Mouse (Mus musculus): ENCODE results near the gene Abi1. TPM values are rescaled to one million over a fixed set of nuclear protein-coding genes. Genes with fewer than 3 reads are reported as not detected.
"Not testable (repeated sequence)": the region's sequence is repeated elsewhere in the genome, so short reads cannot be mapped to it uniquely, and the experiment has no call there.

Abi1 gene
- total RNA-seq, 2 experiments from 2014 or later = 15.2 to 16.0 TPM

DNA sequence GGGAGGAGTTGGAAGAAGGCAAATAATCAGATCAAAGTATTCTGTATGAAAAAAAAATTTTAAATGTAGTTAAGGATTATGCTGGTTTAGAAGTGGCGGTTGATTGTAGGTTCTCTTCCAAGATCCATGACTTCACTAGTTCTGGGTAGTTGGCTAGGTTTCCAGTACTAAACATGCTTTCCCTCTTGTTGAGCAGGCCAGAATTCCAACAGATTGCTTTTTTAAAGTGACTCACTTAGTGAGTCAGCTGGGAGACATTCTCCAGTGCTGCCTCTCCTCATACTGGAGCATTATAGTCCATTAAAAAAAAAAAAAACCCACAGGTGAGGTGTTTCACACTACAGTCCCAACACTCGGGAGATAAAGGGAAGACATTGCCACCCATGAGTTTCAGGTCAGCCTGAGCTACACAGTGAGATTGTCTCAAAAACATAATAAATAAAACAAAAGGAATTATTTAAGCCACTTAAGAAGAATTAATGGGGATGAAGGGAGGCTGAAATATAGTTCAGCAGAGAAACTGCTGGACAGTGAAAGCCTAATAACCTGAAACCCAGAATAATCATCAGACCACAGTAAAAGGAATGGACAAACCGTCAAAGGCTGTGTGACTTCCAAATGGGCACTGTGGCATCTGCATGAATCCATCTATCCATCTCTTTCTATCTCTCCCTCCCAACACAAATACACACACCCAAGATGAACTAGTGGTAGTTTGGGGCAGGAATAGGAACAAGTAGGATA, 5.2 kb downstream of the Abi1 start:
- no peak for DNase-seq

DNA sequence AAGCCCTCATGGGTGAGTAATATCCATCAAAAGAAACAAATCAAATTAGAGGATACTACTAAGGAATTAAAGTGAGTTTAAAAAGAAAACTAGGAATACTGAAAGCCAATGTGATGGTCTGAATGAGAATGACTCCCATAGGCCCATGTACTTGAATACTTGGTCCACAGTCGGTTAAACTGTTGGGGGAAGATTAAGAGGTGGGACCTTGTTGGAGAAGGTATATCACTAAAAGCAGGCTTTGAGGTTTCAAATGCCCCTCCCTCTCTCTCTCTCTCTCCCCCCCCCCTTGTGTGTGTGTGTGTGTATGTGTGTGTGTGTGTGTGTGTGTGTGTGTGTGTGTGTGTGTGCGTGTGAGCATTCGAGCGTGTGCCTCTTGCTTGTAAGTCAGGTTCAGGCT, 9.4 kb downstream of the Abi1 start:
- DNase-seq = no peak

DNA sequence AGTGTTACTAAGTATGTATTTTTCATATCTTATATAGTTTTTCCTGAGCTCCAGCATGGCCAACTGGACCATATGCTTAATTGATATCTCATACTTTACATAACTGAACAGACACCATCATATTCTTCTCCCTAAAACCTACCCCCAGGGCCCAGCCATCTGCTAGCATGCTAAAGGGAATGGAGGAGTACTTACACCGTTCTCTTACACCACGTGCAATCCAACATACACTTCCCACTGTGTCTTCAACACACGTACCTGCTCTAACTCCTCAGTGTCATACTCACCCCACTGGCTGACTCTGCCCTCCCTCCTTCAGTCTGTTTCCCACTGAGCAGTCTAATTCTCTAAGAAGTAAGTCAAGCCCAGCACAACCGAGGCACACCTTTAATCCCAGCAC, 11.2 kb downstream of the Abi1 start:
- DNase-seq = no peak

DNA sequence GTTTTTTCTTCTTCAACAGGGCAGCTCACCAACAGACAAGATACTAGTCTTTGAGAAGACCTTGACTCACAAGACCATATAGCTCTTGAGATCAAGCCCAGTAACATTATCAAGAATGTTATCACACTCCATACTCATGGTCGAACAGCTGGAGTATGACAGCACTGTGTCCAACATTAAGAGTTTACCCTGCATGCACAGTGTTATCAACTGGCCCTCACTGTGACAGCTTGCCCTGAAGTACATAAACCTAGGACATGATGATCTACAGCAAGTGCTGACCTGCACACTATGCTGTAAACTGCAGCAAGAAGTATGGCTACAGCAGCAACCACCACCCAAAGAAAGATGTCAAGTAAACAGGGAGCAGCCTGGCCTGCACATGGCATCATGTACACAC, 13.7 kb downstream of the Abi1 start:
- DNase-seq = no peak

DNA sequence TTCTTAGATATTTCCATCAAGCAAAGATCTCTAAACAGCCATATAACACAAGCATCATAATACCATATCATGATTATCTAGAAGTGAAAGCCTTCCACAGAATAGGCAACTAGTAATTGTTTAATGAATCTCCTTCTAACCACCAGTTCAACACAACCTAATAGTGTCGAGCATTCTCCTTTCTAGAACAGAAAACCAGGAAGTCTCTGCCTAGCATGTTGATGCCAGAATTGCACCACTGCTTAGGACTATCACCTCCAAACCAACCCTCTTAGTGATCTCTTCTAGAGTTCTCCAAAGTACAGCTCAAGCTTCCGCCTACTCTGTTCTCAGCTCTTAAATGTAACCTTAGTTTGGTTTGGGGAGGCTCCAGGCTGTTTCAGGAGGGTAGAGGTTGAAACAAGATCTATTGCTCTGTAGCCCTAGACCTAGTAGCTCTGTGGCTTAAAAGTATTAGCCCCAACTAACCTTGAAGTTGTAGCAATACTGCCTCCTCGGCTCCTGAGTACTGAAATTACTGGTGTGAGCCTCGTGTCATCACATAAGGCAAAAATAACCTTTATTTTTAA, 16.2 kb downstream of the Abi1 start:
- DNase-seq = no peak

DNA sequence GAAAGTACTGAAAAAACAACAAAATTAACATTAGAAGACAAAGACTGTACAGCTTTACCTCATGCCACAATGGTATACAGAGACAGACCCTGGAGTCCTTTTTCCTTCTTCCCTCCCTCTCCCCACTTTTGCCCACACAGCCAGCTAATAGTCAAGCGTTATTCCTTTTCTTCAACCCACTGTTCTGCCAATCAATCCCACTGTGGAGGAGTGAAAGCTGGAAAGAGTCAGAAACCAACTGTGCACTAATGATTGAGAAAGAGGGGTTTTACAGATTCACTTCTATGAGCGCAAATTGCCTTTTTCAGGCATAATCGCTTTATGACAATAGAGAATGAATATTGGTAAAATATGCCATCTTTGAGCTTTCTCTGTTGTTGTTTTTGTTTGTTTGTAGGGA, 17.0 kb downstream of the Abi1 start:
- no peak for DNase-seq

DNA sequence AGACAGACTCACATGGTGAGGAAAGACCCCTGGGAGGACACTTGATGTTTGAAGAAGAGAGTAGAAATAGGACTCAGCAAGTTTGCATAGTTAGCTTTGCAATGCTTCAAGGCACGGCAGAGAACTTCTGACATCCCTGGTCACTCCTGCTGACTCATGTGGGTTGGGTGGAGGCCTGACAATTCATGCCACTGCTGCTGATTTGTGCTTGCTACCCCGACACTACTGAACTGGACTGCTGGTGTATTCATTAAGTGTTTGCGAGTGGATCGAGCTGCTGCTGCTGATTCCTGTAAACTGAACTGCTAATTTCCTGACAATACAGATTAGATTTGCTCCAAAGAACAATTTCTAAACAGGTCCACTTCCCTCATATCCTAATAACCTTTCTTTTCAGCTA, 18.3 kb downstream of the Abi1 start:
- DNase-seq = peak; percentile 56

DNA sequence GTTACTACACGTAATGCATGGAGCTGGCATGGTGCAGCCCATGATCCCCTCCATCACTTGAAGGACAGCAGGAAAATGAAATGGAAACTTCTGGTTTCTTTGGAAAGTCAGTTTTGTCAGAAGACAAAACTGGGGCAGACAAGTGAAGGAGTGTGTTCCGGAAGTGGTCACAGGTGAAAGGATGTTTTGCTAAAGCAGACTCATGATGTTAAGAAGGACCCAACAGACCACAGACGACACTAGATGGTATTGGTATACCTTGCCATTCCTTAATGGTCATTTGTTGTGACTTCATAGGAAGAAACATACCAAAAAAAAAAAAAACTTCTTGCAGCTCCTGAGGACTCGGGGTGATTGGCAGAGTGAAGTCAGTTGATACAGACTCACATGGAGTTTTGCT, 18.7 kb downstream of the Abi1 start:
- DNase-seq = no peak

DNA sequence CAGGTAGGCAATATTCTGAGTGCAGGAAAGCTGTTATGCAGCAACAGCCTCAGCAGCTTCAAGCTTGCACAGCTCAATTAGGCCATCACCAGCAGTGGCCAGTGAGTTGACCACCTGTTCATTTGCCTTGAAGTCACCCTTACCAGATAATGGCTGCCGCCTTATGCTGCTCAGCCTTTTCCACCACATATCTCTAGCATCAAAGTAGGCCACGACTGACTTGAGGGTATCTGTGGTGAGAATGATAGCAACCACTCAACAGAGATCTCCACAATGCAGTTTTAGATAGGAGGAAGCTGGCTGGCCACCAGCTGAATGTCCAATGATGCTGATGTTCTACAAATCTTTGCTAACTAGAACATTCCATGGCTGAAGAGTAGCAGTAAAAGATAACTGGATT, 20.9 kb downstream of the Abi1 start:
- no peak for DNase-seq

DNA sequence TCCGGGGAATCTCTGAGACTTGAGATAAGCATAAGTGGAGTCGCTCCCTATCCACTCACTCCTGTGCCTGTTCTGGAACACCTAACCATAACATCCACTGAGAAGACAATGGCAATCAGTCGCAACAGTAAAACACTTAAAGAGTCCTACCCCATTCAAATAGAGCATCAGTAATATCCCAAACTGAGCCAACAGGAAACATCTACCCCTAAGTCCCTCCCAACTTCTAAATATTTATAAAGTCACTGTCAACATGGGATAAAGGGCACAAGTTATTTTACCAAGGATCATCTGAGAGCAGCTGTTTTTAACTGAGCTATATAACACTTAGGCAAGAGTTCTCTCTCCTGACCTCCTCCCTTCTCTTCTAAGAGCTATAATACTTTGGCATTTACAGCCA, 23.9 kb downstream of the Abi1 start:
- DNase-seq = no peak

DNA sequence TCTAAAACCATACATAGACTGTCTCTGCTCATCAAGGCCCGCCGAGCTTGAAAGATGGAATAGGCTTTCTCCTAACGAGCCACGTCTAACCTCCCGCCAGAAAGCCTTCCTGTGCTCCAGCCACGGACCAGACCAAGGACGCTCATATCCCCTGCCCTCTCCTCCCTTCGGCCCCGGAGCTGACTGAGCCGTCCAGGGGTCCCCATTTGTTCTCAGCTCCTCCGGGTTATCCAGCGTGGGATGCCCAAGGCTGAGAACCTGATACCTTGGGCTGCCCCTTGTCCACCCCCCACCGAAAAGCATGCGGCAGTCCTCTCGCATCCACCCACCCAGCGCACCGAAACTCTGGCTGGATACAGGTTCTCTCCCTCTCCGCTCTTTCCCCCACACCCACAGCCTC, 24.7 kb downstream of the Abi1 start:
- no peak for DNase-seq

DNA sequence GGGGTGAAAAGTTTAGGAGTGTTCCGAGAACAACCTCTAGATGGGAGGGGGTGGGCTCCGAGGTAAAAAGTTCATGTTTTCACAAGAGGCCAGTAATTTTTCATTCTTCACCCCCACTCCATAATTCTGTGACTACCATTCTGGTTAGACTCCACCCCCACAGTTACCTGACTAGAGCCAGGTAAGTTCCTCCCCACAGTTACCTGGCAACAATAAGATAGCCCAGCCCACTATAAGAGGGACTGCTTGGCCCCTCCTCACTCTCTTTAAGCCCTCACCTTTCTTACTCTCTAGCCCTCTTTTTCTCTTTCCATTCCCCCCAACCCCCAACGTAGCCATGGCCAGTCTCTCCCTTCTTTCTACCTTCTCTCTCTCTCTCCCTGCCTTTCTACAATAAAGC, 25.1 kb downstream of the Abi1 start:
- not testable (repeated sequence) for DNase-seq

DNA sequence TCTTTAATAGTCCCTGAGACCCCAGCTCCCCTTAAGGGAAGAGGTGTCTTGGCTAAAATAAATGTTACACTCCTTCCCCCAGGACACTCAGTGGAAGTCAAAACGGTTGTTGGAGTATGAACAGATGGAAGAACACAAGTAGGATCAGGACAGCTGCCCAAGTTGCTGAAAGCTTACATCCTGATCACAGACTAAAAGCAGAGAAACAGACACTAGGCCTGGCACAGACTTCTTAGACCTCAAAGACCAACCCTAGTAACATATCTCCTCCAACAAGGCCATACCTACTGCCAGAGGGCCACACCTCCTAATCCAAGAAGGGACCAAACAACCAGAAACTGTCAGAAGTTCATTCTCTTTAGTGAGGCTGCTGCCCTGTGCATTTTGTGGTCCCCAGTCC, 31.8 kb downstream of the Abi1 start:
- DNase-seq = no peak

DNA sequence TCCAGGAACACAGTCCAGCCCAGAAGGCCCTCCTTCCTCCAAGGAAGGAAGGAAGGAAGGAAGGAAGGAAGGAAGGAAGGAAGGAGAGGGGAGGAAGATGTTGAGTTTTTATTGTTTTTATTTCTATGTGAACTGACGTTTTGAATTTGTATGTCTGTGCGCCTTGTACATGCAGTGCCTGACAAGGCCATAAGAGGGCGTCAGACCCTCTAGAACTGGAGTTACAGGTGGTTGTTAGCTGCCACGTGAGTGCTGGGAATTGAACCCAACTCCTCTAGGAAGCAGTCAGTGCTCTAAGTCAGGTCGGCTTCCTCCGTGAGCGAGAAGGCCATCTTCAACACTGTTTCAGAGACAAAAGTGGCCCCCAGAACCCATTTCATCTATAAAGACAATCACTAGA, 32.5 kb downstream of the Abi1 start:
- no peak for DNase-seq

DNA sequence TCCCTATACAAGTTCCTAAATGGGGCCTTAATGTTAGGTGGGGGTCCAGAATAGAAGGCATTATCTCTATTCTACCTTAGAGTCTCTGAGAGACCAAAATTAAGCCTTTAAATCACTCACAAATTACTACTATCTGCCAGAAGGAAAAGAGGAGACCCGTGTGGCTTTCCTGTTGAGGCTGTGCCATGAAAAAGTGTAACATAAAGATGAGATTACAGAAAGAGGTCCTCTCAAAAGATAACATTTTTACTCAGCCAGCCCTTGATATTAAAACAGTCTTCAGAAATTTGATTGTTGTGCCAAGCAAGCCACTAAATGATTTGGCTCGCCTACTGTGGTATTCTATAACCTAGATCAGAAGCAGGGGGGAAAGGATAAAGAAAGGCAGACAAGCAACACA, 32.9 kb downstream of the Abi1 start:
- no peak for DNase-seq

DNA sequence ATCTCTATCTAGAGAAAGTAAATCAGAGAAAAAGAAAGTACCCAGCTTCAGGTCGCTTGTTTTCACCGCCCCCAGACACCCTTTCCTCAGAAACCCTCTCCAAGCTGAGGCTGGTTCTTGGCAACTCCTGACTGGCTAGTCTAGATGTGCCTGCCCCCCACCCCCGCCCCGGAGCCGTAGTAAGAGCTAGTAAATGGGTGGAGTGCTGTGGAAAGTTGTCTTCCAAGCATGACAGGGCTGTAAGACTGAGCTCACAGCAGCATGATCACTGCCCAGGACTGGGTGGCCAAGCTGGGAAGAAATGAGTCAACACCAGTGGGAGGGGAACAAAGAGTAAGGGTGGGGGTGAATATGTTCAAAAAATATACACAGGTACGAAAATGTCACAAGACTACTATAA, 33.8 kb downstream of the Abi1 start:
- peak; percentile 48 for DNase-seq

DNA sequence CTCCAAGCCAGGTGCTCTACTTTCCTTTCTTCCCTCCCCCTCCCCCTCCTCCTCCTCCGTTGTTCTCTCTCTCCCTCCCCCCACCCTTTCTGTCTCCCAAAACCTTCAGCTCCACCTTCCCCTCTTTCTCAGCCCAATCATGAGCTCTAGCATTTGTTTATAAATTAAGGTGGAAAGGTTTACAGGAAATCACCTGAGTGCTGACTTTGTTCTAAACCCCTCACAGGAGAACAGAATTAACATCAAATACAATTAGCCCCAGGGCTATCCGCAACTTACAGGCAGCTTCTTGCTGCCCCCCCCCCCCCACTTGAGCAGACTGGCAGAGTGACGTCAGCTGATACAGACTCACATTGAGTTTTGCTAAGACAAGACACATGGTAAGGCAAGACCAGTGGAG, 37.4 kb downstream of the Abi1 start:
- DNase-seq = no peak

DNA sequence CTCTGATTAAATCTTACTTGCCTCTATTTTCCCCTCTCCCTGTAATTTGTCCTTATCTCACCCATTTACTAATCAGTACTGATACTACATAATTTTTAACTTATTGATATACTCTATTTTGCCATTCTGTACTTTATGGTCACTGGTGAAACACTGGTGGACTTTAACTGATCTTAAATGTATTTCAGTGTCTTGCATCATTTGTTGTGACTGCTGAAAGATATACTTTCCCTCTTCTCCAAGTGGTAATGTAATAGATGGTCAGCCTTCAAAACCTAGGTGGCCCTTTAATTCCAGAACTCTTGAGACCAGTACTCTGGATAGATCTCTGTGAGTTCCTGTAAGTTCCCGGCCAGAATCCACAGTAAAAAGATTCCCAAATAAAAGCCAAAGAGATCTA, 40.4 kb downstream of the Abi1 start:
- DNase-seq = no peak

DNA sequence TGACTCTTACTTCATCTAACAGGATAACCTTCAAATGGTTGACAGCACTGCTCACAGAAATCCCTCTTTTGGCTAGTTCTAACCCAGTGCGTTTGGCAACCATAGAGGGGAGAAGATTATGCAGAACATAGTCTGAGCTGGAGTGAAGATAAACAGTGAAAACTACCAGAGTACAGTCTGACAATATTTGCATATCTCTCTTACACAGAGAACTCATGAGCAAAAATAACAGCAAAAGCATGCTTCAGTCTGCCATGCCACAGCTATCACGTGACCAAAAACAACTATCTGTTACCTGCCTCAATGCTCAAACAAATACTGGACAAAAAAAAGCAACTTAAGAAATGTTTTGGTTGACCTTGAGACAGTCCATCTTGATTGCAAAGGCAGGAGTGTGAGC, 41.2 kb downstream of the Abi1 start:
- DNase-seq = no peak

DNA sequence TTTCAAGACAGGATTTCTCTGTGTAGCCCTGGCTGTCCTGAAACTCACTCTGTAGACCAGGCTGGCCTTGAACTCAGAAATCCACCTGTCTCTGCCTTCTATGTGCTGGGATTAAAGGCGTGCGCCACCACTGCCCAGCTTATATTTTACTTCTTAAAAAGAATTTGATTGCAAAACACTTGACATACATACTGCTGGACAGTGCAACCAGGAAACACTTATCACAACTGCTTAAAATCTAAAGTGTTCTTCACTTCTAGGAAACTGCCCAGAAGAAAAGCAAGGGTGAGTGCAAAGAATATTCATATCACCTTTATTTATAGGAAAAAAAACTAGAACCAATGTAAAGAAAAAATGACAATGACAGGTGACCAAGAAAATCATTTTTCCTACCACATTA, 42.0 kb downstream of the Abi1 start:
- no peak for DNase-seq

DNA sequence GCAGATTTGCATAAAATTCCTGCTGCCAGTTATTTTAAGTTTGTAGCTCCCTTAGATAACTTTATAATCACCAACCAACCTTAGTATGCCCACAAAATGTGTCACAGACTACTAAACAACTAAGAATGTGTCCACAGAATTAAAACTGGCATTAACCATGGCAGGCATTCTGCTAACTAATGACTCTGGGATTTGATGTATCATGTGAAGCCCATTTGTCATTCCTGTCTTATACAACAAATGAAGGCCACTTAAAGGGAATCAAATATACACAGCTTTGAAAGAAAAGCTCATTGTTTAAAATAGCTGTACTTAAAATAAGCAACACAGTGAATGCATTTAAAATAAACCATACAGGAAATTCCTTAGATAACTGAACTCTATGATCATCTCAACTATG, 44.0 kb downstream of the Abi1 start:
- no peak for DNase-seq

DNA sequence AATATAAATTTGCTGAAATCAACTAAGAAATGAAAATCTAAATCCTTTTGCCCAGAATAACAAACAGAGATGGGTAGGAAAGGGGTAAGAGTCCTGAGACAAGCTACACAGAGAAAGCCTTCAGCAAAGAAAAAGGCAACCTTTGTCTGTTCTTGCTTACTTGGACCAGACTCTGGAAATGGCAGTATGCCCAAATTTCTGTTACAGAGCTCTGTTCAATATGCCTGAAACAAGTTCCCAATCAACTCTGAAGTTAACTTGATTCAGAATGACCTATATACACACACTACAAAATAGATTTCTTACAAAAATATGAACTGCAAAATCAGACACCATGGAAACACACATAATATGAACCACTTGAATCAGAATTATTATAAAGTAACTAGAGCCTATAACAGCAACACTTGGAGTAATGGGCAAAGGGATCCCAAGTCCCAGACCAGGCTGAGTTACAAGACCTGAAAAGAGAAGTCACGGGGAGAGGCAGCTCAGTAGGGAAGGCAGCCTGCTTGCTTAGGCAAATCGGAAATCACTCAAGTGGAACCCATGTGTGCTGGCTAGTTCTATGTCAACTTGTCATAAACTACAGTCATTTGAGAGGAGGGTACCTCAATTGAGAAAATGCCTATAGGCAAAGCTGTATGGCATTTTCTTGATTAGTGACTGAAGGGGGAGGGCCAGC, 53.9 kb downstream of the Abi1 start:
- no peak for DNase-seq

DNA sequence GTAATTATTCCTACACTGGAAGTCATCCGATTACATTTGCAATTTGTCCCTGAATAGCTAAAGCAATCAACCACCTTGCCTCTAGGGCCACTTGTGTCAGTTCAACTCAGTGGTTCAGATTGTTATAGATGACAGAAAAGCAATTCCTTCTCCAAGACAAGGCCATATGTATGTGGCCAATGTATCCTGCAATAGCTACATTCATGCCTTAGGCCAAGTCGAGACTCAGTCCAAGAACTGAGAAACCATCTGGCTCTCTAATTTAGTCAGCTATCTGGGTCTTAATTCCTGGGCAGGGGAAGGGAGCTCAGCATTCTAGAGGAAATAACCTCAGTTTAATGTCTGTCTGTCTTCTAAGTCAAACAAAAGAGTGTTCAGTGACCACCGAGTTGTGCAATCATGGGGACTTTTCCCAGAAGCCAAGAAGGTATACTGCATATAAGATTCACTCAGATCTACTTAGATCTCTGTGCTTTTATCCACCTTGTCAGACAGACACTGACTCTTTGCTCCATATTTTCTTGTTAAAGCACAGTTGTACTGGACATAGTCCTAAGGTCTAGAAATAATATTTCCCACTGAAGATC, 62.6 kb downstream of the Abi1 start:
- no peak for DNase-seq

DNA sequence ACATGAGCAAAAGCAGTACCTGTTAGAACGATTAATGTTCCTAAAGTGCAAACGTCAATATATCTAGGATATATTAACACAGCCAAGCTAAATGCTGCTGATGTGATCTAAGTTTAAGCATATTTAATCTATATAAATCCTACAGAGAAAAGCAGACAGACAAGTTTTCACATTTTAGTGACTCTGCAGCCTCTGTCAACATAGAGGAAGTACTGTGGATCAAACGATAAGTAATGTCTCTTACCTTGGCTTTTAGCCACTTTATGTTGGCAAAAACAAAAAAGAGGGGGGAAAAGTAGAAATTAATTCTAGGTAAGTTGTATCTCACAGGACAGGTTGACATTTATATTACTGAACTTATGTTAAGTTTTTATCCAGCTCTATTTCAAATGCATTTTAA, 77.1 kb downstream of the Abi1 start:
- DNase-seq = no peak
